Mouse (Mus musculus) heart, embryonic 13.5 days (tissue): ENCODE results near the gene Chac1. TPM values are rescaled to one million over a fixed set of nuclear protein-coding genes. Genes with fewer than 3 reads are reported as not detected.

ENCODE experiments used
- ATAC-seq: fragments of 200-750 bp; cut with Nextera tagmentation; 2 replicates; pipeline ENCODE4 v1.8.0; 2017; ENCODE audit warnings: moderate TSS enrichment; ENCODE audit not compliant: insufficient number of reproducible peaks, low FRiP score, low TSS enrichment; ENCODE audit errors: extremely low read depth
- H3K27ac ChIP-seq: fragments of 300-500 bp; sonication (generic); replicated peaks from 2 replicates; pipeline ENCODE4 v1.5.1; 2015; ENCODE audit warnings: moderate library complexity, mild to moderate bottlenecking, inconsistent platforms
- H3K27me3 ChIP-seq: fragments of 300-500 bp; sonication (generic); replicated peaks from 2 replicates; pipeline ENCODE4 v1.6.1; 2015; ENCODE audit warnings: mild to moderate bottlenecking, inconsistent platforms
- H3K36me3 ChIP-seq: fragments of 300-500 bp; sonication (generic); 2 replicates; pipeline ENCODE4 v1.6.1; 2015; ENCODE audit warnings: mild to moderate bottlenecking, inconsistent platforms
- H3K4me1 ChIP-seq: fragments of 300-500 bp; sonication (generic); 2 replicates; pipeline ENCODE4 v1.6.1; 2015; ENCODE audit warnings: inconsistent platforms
- H3K4me2 ChIP-seq: fragments of 300-500 bp; sonication (generic); 2 replicates; pipeline ENCODE4 v1.6.1; 2015; ENCODE audit warnings: inconsistent platforms, mild to moderate bottlenecking, moderate library complexity
- H3K4me3 ChIP-seq: fragments of 300-500 bp; sonication (generic); 2 replicates; pipeline ENCODE4 v1.5.1; 2015; ENCODE audit warnings: moderate library complexity, mild to moderate bottlenecking, inconsistent platforms
- H3K9ac ChIP-seq: fragments of 300-500 bp; sonication (generic); 2 replicates; pipeline ENCODE4 v1.6.1; 2015; ENCODE audit warnings: inconsistent platforms, mild to moderate bottlenecking, moderate library complexity
- H3K9me3 ChIP-seq: fragments of 300-500 bp; sonication (generic); 2 replicates; pipeline ENCODE4 v1.6.1; 2016; ENCODE audit warnings: inconsistent platforms
- WGBS: fragments of 180-500 bp; shearing (Covaris S2); methylation state at CpG from one replicate; pipeline ENCODE4 v1.1.7; 2015; ENCODE audit warnings: mixed read lengths; 5-methylcytosine and 5-hydroxymethylcytosine counted together
- polyA plus RNA-seq: library from polyadenylated mRNA; unstranded; fragments of >200 nt; fragmentation: Nextera tagmentation; extraction: Ambion mirVana; gene quantifications from 2 replicates; pipeline ENCODE4 v1.2.1, GENCODE M21; 2015

Gene Chac1
- polyA plus RNA-seq, 1 experiment from 2014 or later, result 0.35 TPM

GRCm38 (mm10) chr2:119329123-119329817 lies 21.8 kb upstream of the Chac1 start:
- Histone ChIP-seq H3K9ac (no peak overlapping the region), H3K4me3 (peak overlapping the region; percentile 70), H3K4me2 (peak overlapping the region; percentile 87), H3K36me3 (peaks cover 3% of the 10 kb centered on the region; the same call in 1 of the 2 replicates), H3K27me3 (peaks cover 84% of the 10 kb centered on the region), H3K27ac (no peak overlapping the region), H3K4me1 (peaks cover 47% of the 10 kb centered on the region), H3K9me3 (no peaks in the 10 kb centered on the region)
- no peak for ATAC-seq
- WGBS, result 59% methylated on average over 3 of the region's 3 CpGs

DNA sequence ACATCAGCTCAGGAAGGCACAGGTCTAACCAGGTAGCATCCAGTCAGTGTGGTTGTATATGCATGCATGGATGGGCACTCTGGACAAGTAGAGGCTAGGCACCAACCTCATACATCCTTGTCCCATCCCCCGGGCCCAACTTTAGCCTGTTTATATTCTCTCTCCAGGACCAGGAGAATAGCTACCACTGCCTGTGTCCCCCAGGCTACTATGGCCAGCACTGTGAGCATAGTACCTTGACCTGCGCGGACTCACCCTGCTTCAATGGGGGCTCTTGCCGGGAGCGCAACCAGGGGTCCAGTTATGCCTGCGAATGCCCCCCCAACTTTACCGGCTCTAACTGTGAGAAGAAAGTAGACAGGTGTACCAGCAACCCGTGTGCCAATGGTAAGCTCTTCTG lies 20.2 kb upstream of the Chac1 start:
- Histone ChIP-seq H3K9ac (no peak overlapping the region), H3K4me1 (peaks cover 34% of the 10 kb centered on the region), H3K4me3 (0 out of 2 replicates have a peak overlapping the region, but pooled peaks have one; percentile 9), H3K4me2 (peak overlapping the region; percentile 41), H3K36me3 (peaks cover 6% of the 10 kb centered on the region; the same call in 1 of the 2 replicates), H3K9me3 (no peaks in the 10 kb centered on the region), H3K27me3 (peaks cover 69% of the 10 kb centered on the region), H3K27ac (no peak overlapping the region)
- no peak for ATAC-seq
- 83% methylated on average over 8 of the region's 8 CpGs for WGBS

DNA sequence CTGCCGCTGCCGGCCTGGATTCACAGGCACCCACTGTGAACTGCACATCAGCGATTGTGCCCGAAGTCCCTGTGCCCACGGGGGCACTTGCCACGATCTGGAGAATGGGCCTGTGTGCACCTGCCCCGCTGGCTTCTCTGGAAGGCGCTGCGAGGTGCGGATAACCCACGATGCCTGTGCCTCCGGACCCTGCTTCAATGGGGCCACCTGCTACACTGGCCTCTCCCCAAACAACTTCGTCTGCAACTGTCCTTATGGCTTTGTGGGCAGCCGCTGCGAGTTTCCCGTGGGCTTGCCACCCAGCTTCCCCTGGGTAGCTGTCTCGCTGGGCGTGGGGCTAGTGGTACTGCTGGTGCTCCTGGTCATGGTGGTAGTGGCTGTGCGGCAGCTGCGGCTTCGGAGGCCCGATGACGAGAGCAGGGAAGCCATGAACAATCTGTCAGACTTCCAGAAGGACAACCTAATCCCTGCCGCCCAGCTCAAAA lies 18.8 kb upstream of the Chac1 start:
- Histone ChIP-seq H3K4me2 (peak overlapping the region; percentile 41), H3K9me3 (no peaks in the 10 kb centered on the region), H3K9ac (peak overlapping the region; percentile 5; the same call in 1 of the 2 replicates), H3K27me3 (peaks cover 62% of the 10 kb centered on the region), H3K4me1 (peaks cover 26% of the 10 kb centered on the region), H3K36me3 (peaks cover 6% of the 10 kb centered on the region; the same call in 1 of the 2 replicates), H3K4me3 (peak overlapping the region; percentile 8), H3K27ac (no peak overlapping the region)
- 60% methylated on average over 24 of the region's 24 CpGs for WGBS
- ATAC-seq, result no peak

- Histone ChIP-seq H3K4me2 (peak overlapping the region; percentile 39), H3K9ac (no peak overlapping the region), H3K36me3 (peaks cover 4% of the 10 kb centered on the region; the same call in 1 of the 2 replicates), H3K4me1 (peaks cover 19% of the 10 kb centered on the region), H3K4me3 (0 out of 2 replicates have a peak overlapping the region, but pooled peaks have one; percentile 2), H3K27ac (0 out of 2 replicates have a peak overlapping the region, but pooled peaks have one; percentile 12), H3K9me3 (no peaks in the 10 kb centered on the region), H3K27me3 (peaks cover 43% of the 10 kb centered on the region)
- ATAC-seq, result no peak
- WGBS, result 42% methylated on average over 1 of the region's 1 CpGs
Observed at GRCm38 (mm10) chr2:119334135-119334534, 16.9 kb upstream of the Chac1 start.

- 0 out of 2 replicates have a peak overlapping the region, but pooled peaks have one; percentile 1 for H3K27ac ChIP-seq
- peaks cover 16% of the 10 kb centered on the region for H3K4me1 ChIP-seq
- WGBS, result 66% methylated on average over 7 of the region's 7 CpGs
- H3K4me3 ChIP-seq, result no peak overlapping the region
- H3K27me3 ChIP-seq, result peaks cover 34% of the 10 kb centered on the region
- H3K36me3 ChIP-seq, result peaks cover 3% of the 10 kb centered on the region; the same call in 1 of the 2 replicates
- ATAC-seq, result no peak
- H3K9me3 ChIP-seq, result no peaks in the 10 kb centered on the region
- no peak overlapping the region for H3K9ac ChIP-seq
- H3K4me2 ChIP-seq, result peak overlapping the region; percentile 39; the same call in 1 of the 2 replicates
Observed at GRCm38 (mm10) chr2:119334964-119335525, 16.0 kb upstream of the Chac1 start.

DNA sequence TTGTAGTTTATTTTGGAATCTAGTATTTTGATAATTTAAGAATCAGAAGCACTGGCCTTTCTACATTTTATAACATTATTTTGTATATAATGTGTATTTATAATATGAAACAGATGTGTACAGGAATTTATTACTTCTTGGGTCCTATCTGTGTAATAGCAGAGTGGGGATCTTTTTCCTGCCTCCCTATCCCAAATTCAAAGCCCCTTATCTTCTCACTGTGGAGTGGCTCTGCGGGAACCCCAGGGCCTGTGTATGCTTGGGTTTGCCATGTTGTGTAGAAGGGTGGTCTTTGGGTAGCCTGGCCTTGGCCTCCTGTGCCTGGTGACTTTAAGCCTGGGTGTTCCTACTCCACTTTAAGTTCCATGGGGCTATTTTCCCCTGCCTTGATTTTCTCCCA lies 15.5 kb upstream of the Chac1 start:
- H3K4me2 ChIP-seq, result peak overlapping the region; percentile 39; the same call in 1 of the 2 replicates
- ATAC-seq, result no peak
- H3K4me3 ChIP-seq, result no peak overlapping the region
- no peak overlapping the region for H3K9ac ChIP-seq
- H3K4me1 ChIP-seq, result peaks cover 16% of the 10 kb centered on the region
- H3K27ac ChIP-seq, result peak overlapping the region; percentile 72
- H3K9me3 ChIP-seq, result no peaks in the 10 kb centered on the region
- H3K36me3 ChIP-seq, result peaks cover 3% of the 10 kb centered on the region; the same call in 1 of the 2 replicates
- peaks cover 29% of the 10 kb centered on the region for H3K27me3 ChIP-seq
- WGBS, result 44% methylated on average over 1 of the region's 1 CpGs

- no peaks in the 10 kb centered on the region for H3K9me3 ChIP-seq
- ATAC-seq, result no peak
- H3K27me3 ChIP-seq, result peaks cover 24% of the 10 kb centered on the region
- no peak overlapping the region for H3K4me3 ChIP-seq
- H3K4me2 ChIP-seq, result peak overlapping the region; percentile 20; the same call in 1 of the 2 replicates
- 62% methylated on average over 2 of the region's 2 CpGs for WGBS
- no peak overlapping the region for H3K9ac ChIP-seq
- peaks cover 3% of the 10 kb centered on the region; the same call in 1 of the 2 replicates for H3K36me3 ChIP-seq
- peaks cover 16% of the 10 kb centered on the region for H3K4me1 ChIP-seq
- peak overlapping the region; percentile 72 for H3K27ac ChIP-seq
Observed at GRCm38 (mm10) chr2:119336002-119336401, 15.0 kb upstream of the Chac1 start.

DNA sequence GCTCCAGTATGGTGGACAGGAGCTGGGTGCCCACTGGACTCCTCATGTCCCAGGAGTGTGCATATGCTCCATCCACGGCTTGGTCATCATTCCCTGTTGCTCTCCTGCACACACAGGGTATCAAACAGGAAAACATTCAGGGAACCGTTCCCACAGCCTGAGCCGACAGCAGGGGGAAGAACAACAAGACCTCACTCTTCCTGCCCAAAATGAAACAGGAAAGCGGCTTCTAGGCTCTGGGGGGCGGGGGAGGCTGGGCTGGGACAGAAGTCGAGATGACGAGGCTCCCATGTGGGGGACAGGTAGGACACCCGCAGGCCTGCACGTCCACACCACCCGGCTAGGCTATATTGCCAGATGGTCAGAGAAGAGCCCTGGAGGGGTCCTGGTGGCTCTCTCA lies 14.6 kb upstream of the Chac1 start:
- Histone ChIP-seq H3K9me3 (no peaks in the 10 kb centered on the region), H3K27ac (peak overlapping the region; percentile 72), H3K27me3 (peaks cover 20% of the 10 kb centered on the region), H3K36me3 (peaks cover 3% of the 10 kb centered on the region; the same call in 1 of the 2 replicates), H3K4me2 (peak overlapping the region; percentile 2; the same call in 1 of the 2 replicates), H3K9ac (no peak overlapping the region), H3K4me1 (peaks cover 16% of the 10 kb centered on the region), H3K4me3 (no peak overlapping the region)
- 58% methylated on average over 10 of the region's 10 CpGs for WGBS
- ATAC-seq, result no peak

- peak overlapping the region; percentile 72 for H3K27ac ChIP-seq
- H3K27me3 ChIP-seq, result peaks cover 8% of the 10 kb centered on the region
- ATAC-seq, result peak; percentile 51; the same call in 1 of the 2 replicates
- 7% methylated on average over 60 of the region's 60 CpGs for WGBS
- H3K9ac ChIP-seq, result peak overlapping the region; percentile 84
- H3K4me1 ChIP-seq, result peaks cover 16% of the 10 kb centered on the region
- H3K9me3 ChIP-seq, result no peaks in the 10 kb centered on the region
- peaks cover 3% of the 10 kb centered on the region; the same call in 1 of the 2 replicates for H3K36me3 ChIP-seq
- H3K4me2 ChIP-seq, result peak overlapping the region; percentile 78
- peak overlapping the region; percentile 66 for H3K4me3 ChIP-seq
Observed at GRCm38 (mm10) chr2:119337425-119338265, 13.4 kb upstream of the Chac1 start.

GRCm38 (mm10) chr2:119344537-119345138 lies 6.4 kb upstream of the Chac1 start:
- H3K4me2 ChIP-seq, result no peak overlapping the region
- ATAC-seq, result no peak
- no peaks in the 10 kb centered on the region for H3K36me3 ChIP-seq
- H3K4me3 ChIP-seq, result no peak overlapping the region
- no peaks in the 10 kb centered on the region for H3K9me3 ChIP-seq
- H3K9ac ChIP-seq, result no peak overlapping the region
- 23% methylated on average over 6 of the region's 6 CpGs for WGBS
- peaks cover 9% of the 10 kb centered on the region for H3K27me3 ChIP-seq
- 0 out of 2 replicates have a peak overlapping the region, but pooled peaks have one; percentile 15 for H3K27ac ChIP-seq
- no peaks in the 10 kb centered on the region for H3K4me1 ChIP-seq
